Mouse (Mus musculus) forebrain, embryonic 10.5 days (tissue): ENCODE measurements at regions not wholly inside any gene's neighbourhood (a gene's known extent, or its start where the extent isn't known, plus 50 kb on each side); places are given as distances from the start of the nearest gene placed in this dataset.

Source experiments
- DNase-seq: peaks from one replicate; pipeline ENCODE4 v3.0.0-alpha.2; 2017; ENCODE audit warnings: low spot score; ENCODE audit errors: extremely low spot score
- H3K27ac ChIP-seq: fragments of 300-500 bp; sonication (generic); 2 replicates; pipeline ENCODE4 v1.5.1; 2016; ENCODE audit warnings: mild to moderate bottlenecking
- H3K27me3 ChIP-seq: fragments of 300-500 bp; sonication (generic); 2 replicates; pipeline ENCODE4 v1.6.1; 2016; ENCODE audit warnings: mild to moderate bottlenecking; ENCODE audit not compliant: poor library complexity, severe bottlenecking
- H3K36me3 ChIP-seq: fragments of 300-500 bp; sonication (generic); replicated peaks from 2 replicates; pipeline ENCODE4 v1.6.1; 2016; ENCODE audit warnings: mild to moderate bottlenecking, moderate library complexity
- H3K4me1 ChIP-seq: fragments of 300-500 bp; sonication (generic); 2 replicates; pipeline ENCODE4 v1.6.1; 2016
- H3K4me3 ChIP-seq: fragments of 300-500 bp; sonication (generic); 2 replicates; pipeline ENCODE4 v1.5.1; 2016; ENCODE audit warnings: mild to moderate bottlenecking, moderate library complexity
- H3K9me3 ChIP-seq: fragments of 300-500 bp; sonication (generic); 2 replicates; pipeline ENCODE4 v1.6.1; 2016; ENCODE audit warnings: mild to moderate bottlenecking, moderate library complexity
- WGBS: fragments of 180-500 bp; shearing (Covaris S2); methylation state at CpG from one replicate; pipeline ENCODE4 v1.1.7; 2016; 5-methylcytosine and 5-hydroxymethylcytosine counted together

- no peak overlapping the region for H3K27ac ChIP-seq
- WGBS = 91% methylated on average over 21 of the region's 21 CpGs
- no peaks in the 10 kb centered on the region for H3K27me3 ChIP-seq
- no peaks in the 10 kb centered on the region for H3K4me1 ChIP-seq
- no peak for DNase-seq
- H3K9me3 ChIP-seq = no peaks in the 10 kb centered on the region
- H3K4me3 ChIP-seq = no peak overlapping the region
- H3K36me3 ChIP-seq = no peaks in the 10 kb centered on the region
Measured at GRCm38 (mm10) chr2:9620303-9621244, 260.5 kb upstream of the 4930412O13Rik start.

DNA sequence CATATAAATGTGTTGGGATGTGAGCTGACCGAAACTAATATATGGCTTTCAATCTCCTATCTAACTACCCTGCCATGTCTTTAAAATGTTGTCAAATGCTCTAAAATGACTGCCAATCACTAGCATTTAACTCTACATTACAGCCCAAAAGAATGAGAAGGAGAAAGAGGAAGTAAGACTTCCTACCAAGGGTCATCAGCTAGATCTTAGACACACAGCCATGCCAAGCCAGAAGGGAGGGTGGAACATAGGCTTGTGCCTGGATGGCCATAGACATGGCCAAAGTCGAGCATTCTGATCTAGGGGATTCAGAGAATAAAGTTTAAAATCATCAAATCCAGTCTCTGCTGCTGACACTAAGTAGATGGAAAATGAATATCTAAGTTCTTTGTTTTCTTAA lies 257.4 kb upstream of the 4930412O13Rik start:
- H3K36me3 ChIP-seq = no peaks in the 10 kb centered on the region
- no peaks in the 10 kb centered on the region for H3K27me3 ChIP-seq
- WGBS = 89% methylated on average over 2 of the region's 2 CpGs
- no peaks in the 10 kb centered on the region for H3K4me1 ChIP-seq
- DNase-seq = no peak
- H3K9me3 ChIP-seq = no peaks in the 10 kb centered on the region
- H3K4me3 ChIP-seq = no peak overlapping the region
- no peak overlapping the region for H3K27ac ChIP-seq

DNA sequence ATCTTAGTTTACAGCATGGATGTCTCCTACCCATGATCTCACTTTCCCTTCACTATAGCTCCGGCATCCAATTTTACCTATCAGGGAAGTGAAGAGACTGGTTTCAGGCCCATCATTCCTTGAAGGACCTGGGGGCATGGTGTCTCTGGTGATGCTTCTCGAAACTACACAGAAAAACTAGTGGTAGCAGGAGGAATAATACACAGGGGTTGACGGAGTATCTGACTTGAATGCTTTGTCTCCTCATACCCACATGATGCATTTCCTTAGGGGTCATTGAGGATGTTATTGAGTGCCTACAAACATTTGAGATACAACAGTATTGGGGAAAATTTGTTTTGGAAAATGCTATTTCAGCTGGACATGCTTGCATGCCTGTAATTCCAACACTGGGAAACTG lies 253.0 kb upstream of the 4930412O13Rik start:
- H3K27ac ChIP-seq = no peak overlapping the region
- DNase-seq = no peak
- H3K9me3 ChIP-seq = no peaks in the 10 kb centered on the region
- no peaks in the 10 kb centered on the region for H3K27me3 ChIP-seq
- no peaks in the 10 kb centered on the region for H3K36me3 ChIP-seq
- 87% methylated on average over 3 of the region's 3 CpGs for WGBS
- no peak overlapping the region for H3K4me3 ChIP-seq
- peaks cover 6% of the 10 kb centered on the region for H3K4me1 ChIP-seq

DNA sequence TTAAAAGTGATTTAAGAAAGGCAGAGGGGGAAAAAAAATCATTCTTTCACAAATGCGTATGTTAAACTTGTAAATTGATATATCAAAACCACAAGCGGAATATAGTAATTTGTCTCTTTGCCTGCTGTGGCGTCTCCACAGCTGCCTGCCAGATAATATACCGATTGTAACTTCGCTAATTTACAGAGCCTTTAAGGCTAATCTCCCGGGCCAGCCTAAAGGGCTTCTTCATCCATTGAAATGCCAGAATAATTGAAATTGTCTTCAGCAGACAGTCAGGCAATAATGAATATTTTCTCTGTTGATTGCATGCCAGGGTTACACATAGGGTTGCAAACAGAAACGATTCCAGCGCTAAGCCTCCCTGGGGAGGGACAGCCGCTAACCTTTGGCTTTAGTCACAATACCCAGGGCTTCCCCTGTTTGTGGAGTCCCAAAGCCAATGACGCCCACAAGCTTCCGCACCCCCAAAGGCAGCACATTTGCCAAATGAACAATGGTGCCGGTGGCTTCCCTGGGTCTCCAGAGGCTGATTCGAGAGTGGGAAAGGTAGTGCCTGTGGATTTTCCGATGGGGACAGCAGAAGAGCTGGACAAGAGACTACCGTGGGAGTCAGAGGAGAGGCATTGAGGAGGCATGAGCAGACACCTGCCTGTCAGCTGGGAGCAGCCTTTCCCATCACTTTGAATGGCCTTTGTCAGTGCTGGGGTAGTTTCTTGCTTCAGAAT lies 248.2 kb upstream of the 4930412O13Rik start:
- 20% methylated on average over 15 of the region's 15 CpGs for WGBS
- DNase-seq = peak; percentile 16
- Histone ChIP-seq H3K4me1 (peaks cover 15% of the 10 kb centered on the region), H3K9me3 (no peaks in the 10 kb centered on the region), H3K27me3 (peaks cover 38% of the 10 kb centered on the region), H3K27ac (peak overlapping the region; percentile 25; the same call in 1 of the 2 replicates), H3K4me3 (peak overlapping the region; percentile 34; the same call in 1 of the 2 replicates), H3K36me3 (no peaks in the 10 kb centered on the region)

DNA sequence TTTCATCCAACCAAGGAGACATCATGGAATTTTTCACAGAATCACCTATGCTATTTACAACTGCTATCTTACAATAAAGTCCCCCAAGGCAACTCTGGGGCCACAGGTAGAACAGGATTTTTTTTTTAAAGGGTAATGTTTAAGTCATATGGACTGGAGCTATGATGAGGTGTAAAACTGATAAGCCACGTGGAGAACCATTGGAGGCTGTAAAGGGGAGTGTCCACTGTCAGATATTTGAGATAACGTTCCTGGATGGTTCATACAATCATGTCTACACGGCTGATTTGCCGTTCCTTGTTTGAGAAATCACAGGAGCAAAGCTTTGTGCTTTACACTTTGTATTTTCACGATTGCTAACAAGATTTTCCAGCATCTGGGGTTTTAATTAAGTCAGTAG lies 241.8 kb upstream of the 4930412O13Rik start:
- Histone ChIP-seq H3K4me1 (peaks cover 10% of the 10 kb centered on the region), H3K27me3 (peaks cover 48% of the 10 kb centered on the region), H3K27ac (no peak overlapping the region), H3K4me3 (no peak overlapping the region), H3K36me3 (no peaks in the 10 kb centered on the region), H3K9me3 (no peaks in the 10 kb centered on the region)
- DNase-seq = no peak
- WGBS = 43% methylated on average over 5 of the region's 5 CpGs

GRCm38 (mm10) chr2:9641629-9642028 lies 239.4 kb upstream of the 4930412O13Rik start:
- WGBS = 69% methylated on average over 7 of the region's 7 CpGs
- no peaks in the 10 kb centered on the region for H3K36me3 ChIP-seq

DNA sequence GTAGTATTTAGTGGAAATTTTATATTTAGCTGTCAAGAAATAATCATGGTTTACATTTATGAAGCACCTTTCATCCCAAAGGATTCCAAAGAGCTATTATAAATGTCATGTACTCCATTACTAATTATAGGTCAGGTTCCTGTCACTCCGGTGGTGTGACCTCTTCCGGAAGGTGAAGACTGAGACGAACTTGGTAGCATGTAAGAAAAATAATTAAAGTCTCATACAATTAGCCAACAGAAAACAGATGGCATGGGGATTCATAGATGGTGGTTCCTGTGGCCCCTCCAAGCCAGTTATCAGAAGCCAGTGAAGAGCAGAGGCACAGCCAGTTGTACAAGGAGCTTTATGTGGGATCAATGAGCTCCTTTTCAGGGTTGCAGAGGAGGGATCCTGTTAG lies 238.6 kb upstream of the 4930412O13Rik start:
- no peak for DNase-seq
- peaks cover 19% of the 10 kb centered on the region for H3K4me1 ChIP-seq
- no peaks in the 10 kb centered on the region for H3K36me3 ChIP-seq
- no peaks in the 10 kb centered on the region for H3K9me3 ChIP-seq
- peaks cover 25% of the 10 kb centered on the region for H3K27me3 ChIP-seq
- H3K27ac ChIP-seq = no peak overlapping the region
- 75% methylated on average over 3 of the region's 3 CpGs for WGBS
- H3K4me3 ChIP-seq = no peak overlapping the region

More at GRCm38 (mm10) chr2:9641629-9642028, 239.4 kb upstream of the 4930412O13Rik start:
- no peak for DNase-seq
- Histone ChIP-seq H3K4me3 (no peak overlapping the region), H3K4me1 (peaks cover 13% of the 10 kb centered on the region), H3K27me3 (peaks cover 28% of the 10 kb centered on the region), H3K27ac (no peak overlapping the region), H3K9me3 (no peaks in the 10 kb centered on the region)

- 63% methylated on average over 3 of the region's 3 CpGs for WGBS
- peaks cover 4% of the 10 kb centered on the region for H3K27me3 ChIP-seq
- H3K27ac ChIP-seq = no peak overlapping the region
- no peaks in the 10 kb centered on the region for H3K9me3 ChIP-seq
- DNase-seq = no peak
- no peak overlapping the region for H3K4me3 ChIP-seq
- peaks cover 9% of the 10 kb centered on the region for H3K4me1 ChIP-seq
- no peaks in the 10 kb centered on the region for H3K36me3 ChIP-seq
Measured at GRCm38 (mm10) chr2:9646466-9646865, 234.6 kb upstream of the 4930412O13Rik start.

- Histone ChIP-seq H3K27ac (no peak overlapping the region), H3K4me3 (no peak overlapping the region), H3K36me3 (no peaks in the 10 kb centered on the region), H3K27me3 (peaks cover 4% of the 10 kb centered on the region), H3K4me1 (peaks cover 9% of the 10 kb centered on the region), H3K9me3 (no peaks in the 10 kb centered on the region)
- DNase-seq = no peak
- 8% methylated on average over 4 of the region's 4 CpGs for WGBS
Measured at GRCm38 (mm10) chr2:9646963-9647362, 234.1 kb upstream of the 4930412O13Rik start.

DNA sequence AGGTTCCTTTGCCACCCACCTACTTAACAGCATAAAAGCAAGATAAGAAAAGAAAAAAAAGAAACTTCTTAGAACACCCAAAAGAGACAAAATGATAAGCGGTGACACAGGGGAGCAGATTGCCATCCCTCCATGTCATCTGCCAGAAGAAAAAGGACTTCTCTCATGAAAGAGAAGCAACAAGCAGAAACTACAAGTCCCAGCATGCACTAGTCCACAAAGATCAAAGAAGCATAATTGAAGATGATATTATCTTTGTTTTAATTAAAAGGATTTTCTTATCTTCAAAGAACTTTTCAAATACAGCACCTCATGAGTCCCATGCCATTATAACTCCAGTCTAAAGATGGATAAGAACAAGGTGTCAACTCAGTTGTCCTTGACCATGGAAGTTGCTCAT lies 231.0 kb upstream of the 4930412O13Rik start:
- WGBS = 98% methylated on average over 1 of the region's 1 CpGs
- H3K27ac ChIP-seq = no peak overlapping the region
- no peaks in the 10 kb centered on the region for H3K36me3 ChIP-seq
- peaks cover 9% of the 10 kb centered on the region for H3K4me1 ChIP-seq
- H3K27me3 ChIP-seq = no peaks in the 10 kb centered on the region
- H3K9me3 ChIP-seq = no peaks in the 10 kb centered on the region
- no peak for DNase-seq
- H3K4me3 ChIP-seq = no peak overlapping the region

DNA sequence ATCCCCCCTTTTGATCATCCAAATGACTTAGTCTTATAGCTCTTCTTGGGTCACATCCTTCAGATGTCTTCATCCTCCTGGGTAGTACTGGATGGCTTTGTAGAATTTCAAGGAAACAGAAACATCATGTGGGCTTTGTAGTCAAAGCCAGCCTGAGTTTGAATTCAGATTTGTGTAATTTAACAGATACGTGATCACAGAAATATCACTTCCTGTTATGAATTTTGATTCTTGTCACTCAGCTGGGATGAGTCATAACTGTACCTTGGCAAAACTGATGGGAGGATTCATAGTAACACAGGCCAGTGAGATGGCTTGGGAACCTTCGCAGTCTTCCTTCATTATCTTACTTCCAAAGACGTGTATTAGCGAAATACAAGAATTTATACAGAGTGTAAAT lies 222.2 kb upstream of the 4930412O13Rik start:
- H3K9me3 ChIP-seq = no peaks in the 10 kb centered on the region
- H3K36me3 ChIP-seq = no peaks in the 10 kb centered on the region
- H3K4me3 ChIP-seq = no peak overlapping the region
- H3K27ac ChIP-seq = no peak overlapping the region
- no peaks in the 10 kb centered on the region for H3K27me3 ChIP-seq
- no peaks in the 10 kb centered on the region for H3K4me1 ChIP-seq
- WGBS = 93% methylated on average over 4 of the region's 4 CpGs
- no peak for DNase-seq

DNA sequence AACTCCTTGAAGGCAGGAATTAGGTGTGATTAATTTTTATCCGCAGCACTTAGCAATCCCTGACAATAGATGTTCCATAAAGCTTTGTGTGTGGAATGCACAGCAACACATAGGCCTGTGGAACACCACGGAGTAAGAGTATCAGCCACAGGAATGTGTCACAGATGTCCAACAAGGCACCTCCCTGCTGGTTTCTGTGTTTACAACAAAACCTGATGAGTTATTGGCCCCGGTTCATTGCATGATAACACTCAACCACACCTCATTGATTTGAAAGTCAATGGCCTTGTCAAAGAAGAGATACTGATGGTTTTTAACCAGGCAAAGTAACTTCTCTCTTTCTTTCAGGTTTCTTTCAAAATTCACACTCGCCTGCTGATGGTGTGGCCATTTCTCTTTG lies 211.4 kb upstream of the 4930412O13Rik start:
- 84% methylated on average over 4 of the region's 4 CpGs for WGBS
- H3K4me3 ChIP-seq = no peak overlapping the region
- H3K36me3 ChIP-seq = no peaks in the 10 kb centered on the region

DNA sequence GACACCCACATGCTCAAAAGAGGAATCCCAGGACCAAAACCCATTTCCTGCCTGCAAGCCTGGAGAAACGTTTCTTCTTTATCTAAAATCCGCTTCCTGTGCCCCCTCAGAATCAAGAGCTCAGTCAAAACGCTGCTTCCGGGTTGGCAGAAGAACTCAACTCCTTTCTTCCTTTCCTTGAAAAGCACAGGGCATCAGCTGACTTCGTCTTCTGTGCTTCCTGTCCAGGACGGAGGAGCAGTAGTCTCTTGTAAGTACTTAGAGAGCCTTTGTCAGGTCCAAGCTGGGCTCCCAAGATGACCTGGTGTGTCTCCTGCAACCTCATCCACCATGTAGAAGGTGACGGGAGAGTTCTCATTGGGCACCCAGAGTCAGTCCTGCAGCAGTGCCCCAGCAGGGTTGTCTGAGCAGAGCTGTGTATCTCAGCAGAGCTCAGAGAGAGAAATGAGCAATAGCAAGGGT lies 199.3 kb upstream of the 4930412O13Rik start:
- H3K9me3 ChIP-seq = no peaks in the 10 kb centered on the region
- no peak for DNase-seq
- no peaks in the 10 kb centered on the region for H3K27me3 ChIP-seq
- H3K36me3 ChIP-seq = no peaks in the 10 kb centered on the region
- H3K4me1 ChIP-seq = no peaks in the 10 kb centered on the region
- 78% methylated on average over 7 of the region's 7 CpGs for WGBS
- no peak overlapping the region for H3K4me3 ChIP-seq
- H3K27ac ChIP-seq = no peak overlapping the region

More for the DNA sequence above, 211.4 kb upstream of the 4930412O13Rik start:
- no peak overlapping the region for H3K27ac ChIP-seq
- no peak for DNase-seq
- H3K4me1 ChIP-seq = no peaks in the 10 kb centered on the region
- no peaks in the 10 kb centered on the region for H3K27me3 ChIP-seq
- no peaks in the 10 kb centered on the region; the same call in 1 of the 2 replicates for H3K9me3 ChIP-seq
